Mouse (Mus musculus): ENCODE measurements around the gene Rbms3. TPM values are rescaled to one million over a fixed set of nuclear protein-coding genes. Genes with fewer than 3 reads are reported as not detected.

Gene Rbms3
- total RNA-seq, 1 experiment, result 2.2 TPM

DNA sequence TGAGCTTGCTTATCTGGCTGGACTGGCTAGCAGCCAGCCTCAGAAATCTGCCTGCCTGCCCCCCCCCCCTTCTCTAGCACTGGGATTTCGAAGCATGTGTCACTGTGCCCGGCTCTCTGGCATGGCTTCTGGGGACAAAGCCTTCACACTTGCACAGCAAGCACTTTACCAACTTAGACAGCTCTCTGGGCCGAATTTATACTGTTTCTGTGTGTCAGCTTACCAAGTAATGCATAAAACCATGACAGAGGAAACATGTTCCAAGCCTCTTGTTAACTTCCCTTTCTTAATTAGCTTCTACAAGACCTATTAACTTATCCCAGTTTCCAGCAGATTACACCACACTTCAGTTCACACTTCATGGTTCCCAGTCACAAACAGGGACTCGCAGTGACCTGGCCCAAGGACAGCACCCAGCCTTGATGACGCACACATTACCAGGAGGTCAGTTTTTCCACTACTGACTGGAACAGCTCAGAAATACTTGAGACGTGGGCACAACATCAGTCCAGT, 589.7 kb downstream of the Rbms3 start:
- Histone ChIP-seq H3K27ac (ENCODE audit: insufficient read depth, low read depth, low read length, poor library complexity, severe bottlenecking) (no peak overlapping the region), H3K9me3 (ENCODE audit: control insufficient read depth, insufficient read depth, low read depth, low read length) (no peaks in the 10 kb centered on the region), H3K36me3 (ENCODE audit: control insufficient read depth, insufficient read depth, low read length, poor library complexity, severe bottlenecking) (no peaks in the 10 kb centered on the region), H3K4me3 (ENCODE audit: insufficient read depth in 1 of 2, low read depth in 1 of 2, low read length in 2 of 2, poor library complexity in 1 of 2, severe bottlenecking in 1 of 2) (no peak overlapping the region), H3K4me1 (ENCODE audit: control insufficient read depth in 2 of 2, insufficient read depth in 2 of 2, low read length in 2 of 2, poor library complexity in 1 of 2) (no peaks in the 10 kb centered on the region), H3K9ac (ENCODE audit: insufficient read depth, low read depth, low read length, poor library complexity, severe bottlenecking) (no peak overlapping the region)
- DNase-seq (ENCODE audit: low read depth, low spot score), result no peak
- no peak for TF ChIP-seq ZNF384 (IDR thresholded peaks at IDR 0.05; ENCODE audit: low read depth, low read length)
- TF ChIP-seq HCFC1 (IDR thresholded peaks at IDR 0.05; ENCODE audit: borderline replicate concordance, insufficient read depth, low read length), result no peak
- no peak for TF ChIP-seq MAFK (IDR thresholded peaks at IDR 0.05; ENCODE audit: insufficient read depth, low read depth, low read length)
- no peak for TF ChIP-seq ZC3H11A (IDR thresholded peaks at IDR 0.05; ENCODE audit: borderline replicate concordance, low read depth, low read length)
- in situ Hi-C loops (cut with MboI; ENCODE audit: low sequenced_read_pairs in 2 of 2, unreplicated experiment in 2 of 2), result no loop called here

DNA sequence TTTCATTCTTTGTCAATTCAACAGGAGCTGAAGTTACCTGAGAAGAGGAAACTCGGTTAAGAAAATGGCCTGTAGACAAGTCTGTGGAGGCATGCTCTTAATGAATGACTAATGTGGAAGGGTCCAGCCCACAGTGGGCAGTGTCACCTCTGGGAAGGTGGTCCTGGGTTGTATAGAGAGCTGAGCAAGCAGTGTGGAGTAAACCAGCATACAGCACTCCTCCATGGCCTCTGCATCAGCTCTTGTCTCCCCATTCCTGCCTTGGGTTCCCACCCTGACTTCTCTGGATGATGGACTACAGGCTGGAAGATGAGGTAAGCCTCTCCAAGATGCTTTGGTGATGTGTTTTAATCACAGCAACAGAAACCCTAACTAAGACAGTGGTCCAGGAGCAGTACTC, 597.0 kb downstream of the Rbms3 start:
- H3K4me3 ChIP-seq (ENCODE audit: insufficient read depth in 1 of 2, low read depth in 1 of 2, low read length in 2 of 2, poor library complexity in 1 of 2, severe bottlenecking in 1 of 2), result no peak overlapping the region
- in situ Hi-C loops (cut with MboI; ENCODE audit: low sequenced_read_pairs in 2 of 2, unreplicated experiment in 2 of 2), result no loop called here
- no peak for DNase-seq (ENCODE audit: low read depth, low spot score)

GRCm38 (mm10) chr9:117031237-117031636, 598.5 kb downstream of the Rbms3 start:
- Histone ChIP-seq H3K27ac (ENCODE audit: insufficient read depth, low read depth, low read length, poor library complexity, severe bottlenecking) (no peak overlapping the region), H3K4me3 (ENCODE audit: insufficient read depth in 1 of 2, low read depth in 1 of 2, low read length in 2 of 2, poor library complexity in 1 of 2, severe bottlenecking in 1 of 2) (no peak overlapping the region), H3K9me3 (ENCODE audit: control insufficient read depth, insufficient read depth, low read depth, low read length) (no peaks in the 10 kb centered on the region), H3K36me3 (ENCODE audit: control insufficient read depth, insufficient read depth, low read length, poor library complexity, severe bottlenecking) (no peaks in the 10 kb centered on the region), H3K9ac (ENCODE audit: insufficient read depth, low read depth, low read length, poor library complexity, severe bottlenecking) (no peak overlapping the region), H3K4me1 (ENCODE audit: control insufficient read depth in 2 of 2, insufficient read depth in 2 of 2, low read length in 2 of 2, poor library complexity in 1 of 2) (no peaks in the 10 kb centered on the region)
- TF ChIP-seq HCFC1 (IDR thresholded peaks at IDR 0.05; ENCODE audit: borderline replicate concordance, insufficient read depth, low read length) (no peak), CHD2 (IDR thresholded peaks at IDR 0.05; ENCODE audit: low read depth, low read length) (no peak), MAFK (IDR thresholded peaks at IDR 0.05; ENCODE audit: insufficient read depth, low read depth, low read length) (no peak), ZNF384 (IDR thresholded peaks at IDR 0.05; ENCODE audit: low read depth, low read length) (no peak), ZC3H11A (IDR thresholded peaks at IDR 0.05; ENCODE audit: borderline replicate concordance, low read depth, low read length) (no peak)
- in situ Hi-C loops (cut with MboI; ENCODE audit: low sequenced_read_pairs in 2 of 2, unreplicated experiment in 2 of 2), result no loop called here
- no peak for DNase-seq (ENCODE audit: low read depth, low spot score)

More for the DNA sequence above, 597.0 kb downstream of the Rbms3 start:
- no peaks in the 10 kb centered on the region for H3K4me1 ChIP-seq (ENCODE audit: control insufficient read depth in 2 of 2, insufficient read depth in 2 of 2, low read length in 2 of 2, poor library complexity in 1 of 2)
- H3K27ac ChIP-seq (ENCODE audit: insufficient read depth, low read depth, low read length, poor library complexity, severe bottlenecking), result no peak overlapping the region
- no peak overlapping the region for H3K9ac ChIP-seq (ENCODE audit: insufficient read depth, low read depth, low read length, poor library complexity, severe bottlenecking)
- no peak for TF ChIP-seq ZC3H11A (IDR thresholded peaks at IDR 0.05; ENCODE audit: borderline replicate concordance, low read depth, low read length)
- TF ChIP-seq MAFK (IDR thresholded peaks at IDR 0.05; ENCODE audit: insufficient read depth, low read depth, low read length), result no peak
- no peak for TF ChIP-seq HCFC1 (IDR thresholded peaks at IDR 0.05; ENCODE audit: borderline replicate concordance, insufficient read depth, low read length)
- no peak for TF ChIP-seq ZNF384 (IDR thresholded peaks at IDR 0.05; ENCODE audit: low read depth, low read length)
- no peak for TF ChIP-seq CHD2 (IDR thresholded peaks at IDR 0.05; ENCODE audit: low read depth, low read length)
- no peaks in the 10 kb centered on the region for H3K9me3 ChIP-seq (ENCODE audit: control insufficient read depth, insufficient read depth, low read depth, low read length)
- no peaks in the 10 kb centered on the region for H3K36me3 ChIP-seq (ENCODE audit: control insufficient read depth, insufficient read depth, low read length, poor library complexity, severe bottlenecking)

- H3K9ac ChIP-seq (ENCODE audit: insufficient read depth, low read depth, low read length, poor library complexity, severe bottlenecking), result no peak overlapping the region
- no peak overlapping the region for H3K27ac ChIP-seq (ENCODE audit: insufficient read depth, low read depth, low read length, poor library complexity, severe bottlenecking)
- DNase-seq (ENCODE audit: low read depth, low spot score), result no peak
- H3K4me1 ChIP-seq (ENCODE audit: control insufficient read depth in 2 of 2, insufficient read depth in 2 of 2, low read length in 2 of 2, poor library complexity in 1 of 2), result no peaks in the 10 kb centered on the region
- in situ Hi-C loops (cut with MboI; ENCODE audit: low sequenced_read_pairs in 2 of 2, unreplicated experiment in 2 of 2), result no loop called here
- H3K9me3 ChIP-seq (ENCODE audit: control insufficient read depth, insufficient read depth, low read depth, low read length), result no peaks in the 10 kb centered on the region
- no peak for TF ChIP-seq ZC3H11A (IDR thresholded peaks at IDR 0.05; ENCODE audit: borderline replicate concordance, low read depth, low read length)
- no peak for TF ChIP-seq HCFC1 (IDR thresholded peaks at IDR 0.05; ENCODE audit: borderline replicate concordance, insufficient read depth, low read length)
- no peak for TF ChIP-seq CHD2 (IDR thresholded peaks at IDR 0.05; ENCODE audit: low read depth, low read length)
- no peak for TF ChIP-seq ZNF384 (IDR thresholded peaks at IDR 0.05; ENCODE audit: low read depth, low read length)
- no peak overlapping the region for H3K4me3 ChIP-seq (ENCODE audit: insufficient read depth in 1 of 2, low read depth in 1 of 2, low read length in 2 of 2, poor library complexity in 1 of 2, severe bottlenecking in 1 of 2)
- H3K36me3 ChIP-seq (ENCODE audit: control insufficient read depth, insufficient read depth, low read length, poor library complexity, severe bottlenecking), result no peaks in the 10 kb centered on the region
Observed at GRCm38 (mm10) chr9:117030837-117031236, 598.9 kb downstream of the Rbms3 start.

DNA sequence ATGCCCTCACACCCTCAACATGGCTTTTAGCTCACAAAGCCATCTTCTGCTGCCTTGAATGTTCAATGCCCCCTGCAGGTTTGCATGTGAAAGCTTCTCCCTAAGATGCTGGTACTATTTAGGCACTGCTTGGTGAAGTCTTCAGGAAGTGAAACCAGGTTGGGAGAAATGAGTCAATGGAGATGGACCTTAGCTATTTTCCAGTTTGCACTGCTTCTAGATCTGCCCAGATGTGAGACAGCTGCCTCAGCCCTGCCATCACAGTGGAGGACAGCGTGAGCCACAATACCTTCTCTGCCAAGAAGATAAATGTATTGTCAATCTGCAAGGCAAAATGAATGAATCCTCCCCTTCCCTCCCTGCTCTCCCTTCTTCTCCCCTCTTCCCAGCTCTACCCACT, 599.8 kb downstream of the Rbms3 start:
- H3K36me3 ChIP-seq (ENCODE audit: control insufficient read depth, insufficient read depth, low read length, poor library complexity, severe bottlenecking), result no peaks in the 10 kb centered on the region
- H3K4me1 ChIP-seq (ENCODE audit: control insufficient read depth in 2 of 2, insufficient read depth in 2 of 2, low read length in 2 of 2, poor library complexity in 1 of 2), result no peaks in the 10 kb centered on the region
- in situ Hi-C loops (cut with MboI; ENCODE audit: low sequenced_read_pairs in 2 of 2, unreplicated experiment in 2 of 2), result no loop called here
- TF ChIP-seq ZNF384 (IDR thresholded peaks at IDR 0.05; ENCODE audit: low read depth, low read length) (no peak), CHD2 (IDR thresholded peaks at IDR 0.05; ENCODE audit: low read depth, low read length) (no peak)
- no peak for DNase-seq (ENCODE audit: low read depth, low spot score)
- no peak overlapping the region for H3K9ac ChIP-seq (ENCODE audit: insufficient read depth, low read depth, low read length, poor library complexity, severe bottlenecking)
- no peaks in the 10 kb centered on the region for H3K9me3 ChIP-seq (ENCODE audit: control insufficient read depth, insufficient read depth, low read depth, low read length)
- H3K4me3 ChIP-seq (ENCODE audit: insufficient read depth in 1 of 2, low read depth in 1 of 2, low read length in 2 of 2, poor library complexity in 1 of 2, severe bottlenecking in 1 of 2), result no peak overlapping the region
- H3K27ac ChIP-seq (ENCODE audit: insufficient read depth, low read depth, low read length, poor library complexity, severe bottlenecking), result no peak overlapping the region

All from ES-E14 (cell line).